Mouse (Mus musculus): ENCODE measurements at regions not wholly inside any gene's neighbourhood (a gene's known extent, or its start where the extent isn't known, plus 50 kb on each side); places are given as distances from the start of the nearest gene placed in this dataset.
A peak's percentile ranks its signal among the peaks of the same experiment; 100 is the strongest.

- DNase-seq (ENCODE audit: low spot score) = no peak
These were observed 489.8 kb downstream of the Ccdc50 start for GRCm38 (mm10) chr16:27878499-27878898.

- peak; percentile 5 for DNase-seq (ENCODE audit: low spot score)
These were observed 490.3 kb downstream of the Ccdc50 start for GRCm38 (mm10) chr16:27878950-27879349.

- DNase-seq (ENCODE audit: low spot score) = peak; percentile 20
These were observed 495.7 kb downstream of the Ccdc50 start for GRCm38 (mm10) chr16:27884363-27884762.

DNA sequence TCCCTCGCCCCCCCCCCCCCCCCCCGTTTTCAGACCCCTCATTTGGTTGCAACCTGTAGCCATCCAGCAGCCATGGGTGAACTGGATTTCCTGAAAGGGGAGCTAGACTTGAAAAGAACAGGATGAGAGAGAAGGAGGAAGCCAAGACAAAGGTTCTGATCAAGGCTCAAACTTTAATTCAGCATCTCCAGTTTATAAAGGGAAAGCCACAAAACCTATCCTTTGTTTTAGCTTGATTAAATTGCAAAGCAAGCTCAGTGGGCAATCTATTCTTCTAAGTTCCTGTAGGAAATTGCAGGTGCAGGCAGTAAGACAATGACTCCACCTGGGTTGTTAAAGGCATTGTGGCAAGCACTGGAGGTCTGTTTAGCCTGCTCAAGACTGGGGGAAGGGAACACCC is 517.4 kb downstream of the Ccdc50 start:
- DNase-seq (ENCODE audit: low spot score) = no peak

- no peak for DNase-seq (ENCODE audit: low spot score)
These were observed 526.8 kb downstream of the Ccdc50 start for GRCm38 (mm10) chr16:27915422-27915821.

DNA sequence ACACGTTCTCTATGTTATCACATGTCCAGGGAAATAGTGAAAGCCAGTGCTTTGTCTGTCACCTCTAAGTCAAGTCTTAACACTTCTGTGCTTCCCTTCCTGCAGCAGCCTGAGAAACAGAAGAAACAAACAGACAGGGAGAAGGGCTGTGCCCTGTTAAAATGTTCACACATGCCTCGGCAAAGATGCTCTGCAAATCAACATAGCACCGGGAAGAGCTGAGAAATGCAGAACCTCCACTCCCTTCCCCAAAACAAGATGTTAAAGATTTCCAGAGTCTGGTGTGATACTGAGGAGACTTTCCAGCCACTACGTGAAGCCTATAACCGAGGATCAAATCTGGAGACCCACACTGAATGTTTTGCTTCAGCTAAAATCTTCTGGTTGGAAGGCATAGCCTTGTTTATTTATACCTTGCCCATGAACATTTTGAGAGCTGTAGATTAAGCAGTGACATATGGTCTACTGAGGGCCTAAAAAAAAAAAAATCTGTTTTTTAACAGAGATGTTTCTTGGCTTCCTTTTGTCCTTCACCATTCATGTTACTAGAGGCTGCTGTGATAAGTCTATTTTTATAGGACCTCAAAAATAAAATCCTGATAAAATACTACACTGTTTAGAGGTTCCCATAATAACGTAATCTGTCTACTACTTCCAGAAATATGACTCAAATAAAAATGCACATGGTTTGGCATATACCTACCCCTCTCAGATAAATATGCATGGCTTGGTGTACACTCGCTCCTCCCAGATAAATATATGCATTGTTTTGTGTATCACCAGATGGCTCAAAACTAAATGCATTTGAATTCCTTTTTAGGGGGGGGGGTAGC is 537.1 kb downstream of the Ccdc50 start:
- DNase-seq (ENCODE audit: low spot score) = peak; percentile 6

GRCm38 (mm10) chr16:27926361-27926651 is 537.6 kb downstream of the Ccdc50 start:
- peak; percentile 53 for DNase-seq (ENCODE audit: low spot score)

- no peak for DNase-seq (ENCODE audit: low spot score)
These were observed 560.6 kb downstream of the Ccdc50 start for GRCm38 (mm10) chr16:27949291-27949690.

GRCm38 (mm10) chr16:27949811-27950210 is 561.1 kb downstream of the Ccdc50 start:
- DNase-seq (ENCODE audit: low spot score) = no peak

- DNase-seq (ENCODE audit: low spot score) = no peak
These were observed 574.1 kb downstream of the Ccdc50 start for GRCm38 (mm10) chr16:27962811-27963210.

GRCm38 (mm10) chr16:27978730-27979440 is 590.2 kb downstream of the Ccdc50 start:
- no peak for DNase-seq (ENCODE audit: low spot score)

- peak; percentile 9 for DNase-seq (ENCODE audit: low spot score)
These were observed 626.7 kb downstream of the Ccdc50 start for GRCm38 (mm10) chr16:28015276-28015897.

- peak; percentile 10 for DNase-seq (ENCODE audit: low spot score)
These were observed 629.6 kb downstream of the Ccdc50 start for GRCm38 (mm10) chr16:28018311-28018710.

DNA sequence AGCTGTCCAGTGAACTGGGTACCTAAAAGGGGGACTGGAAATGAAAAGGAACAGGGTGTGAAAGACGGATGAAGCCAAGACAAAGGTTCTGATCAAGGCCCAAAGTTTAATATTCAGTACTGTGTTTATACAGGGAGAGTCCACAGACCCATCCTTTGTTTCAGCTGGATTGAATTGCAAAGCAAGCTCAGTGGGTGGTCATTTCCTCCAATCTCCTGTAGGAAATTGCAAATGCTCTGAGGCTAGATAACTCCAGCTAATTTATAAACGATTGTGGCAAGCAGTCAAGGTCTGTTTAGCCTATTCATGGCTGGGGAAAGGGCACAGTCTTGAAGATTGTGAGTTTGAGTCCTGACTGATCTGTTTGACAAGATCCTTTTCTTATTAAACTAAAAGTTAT is 650.3 kb downstream of the Ccdc50 start:
- DNase-seq (ENCODE audit: low spot score) = peak; percentile 8

GRCm38 (mm10) chr16:28043046-28043445 is 654.4 kb downstream of the Ccdc50 start:
- DNase-seq (ENCODE audit: low spot score) = no peak

- DNase-seq (ENCODE audit: low spot score) = no peak
These were observed 676.2 kb downstream of the Ccdc50 start for GRCm38 (mm10) chr16:28064785-28065301.

DNA sequence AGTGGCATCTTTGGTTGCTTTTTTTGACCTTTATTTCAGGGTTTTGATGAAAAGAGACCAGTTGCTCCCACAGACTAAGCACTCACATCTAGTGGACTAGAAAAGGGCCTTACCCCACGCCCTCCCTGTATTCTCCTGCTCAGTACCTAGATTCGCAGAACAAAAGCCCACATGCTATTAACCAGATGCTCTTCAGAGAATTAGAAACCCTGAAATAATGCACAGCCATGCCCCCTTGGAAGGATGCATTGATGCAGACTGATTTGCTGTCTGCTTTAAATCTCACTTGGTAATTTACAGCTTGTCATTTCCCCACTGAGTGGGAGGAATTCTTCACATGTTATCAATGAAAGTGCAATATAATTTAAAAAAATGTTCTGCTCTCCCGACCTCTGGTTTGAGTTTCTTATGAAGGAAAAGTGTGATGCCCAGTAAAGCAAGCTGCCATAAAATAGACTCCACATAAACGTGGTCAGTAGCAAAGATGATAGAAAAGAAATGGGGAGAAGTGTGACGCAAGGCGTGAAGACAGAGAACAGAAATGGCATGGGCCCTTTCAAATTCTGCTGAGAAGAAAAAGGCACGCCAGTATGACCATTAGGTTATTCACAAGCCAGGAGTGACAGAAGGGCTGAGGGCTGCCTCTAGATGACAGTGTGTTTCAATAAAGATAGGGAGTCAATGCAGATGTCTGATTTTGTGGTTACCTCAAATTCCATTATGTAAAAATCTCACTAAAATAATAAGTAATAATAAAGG is 669.8 kb downstream of the Fgf12 start:
- DNase-seq (ENCODE audit: low spot score) = no peak

DNA sequence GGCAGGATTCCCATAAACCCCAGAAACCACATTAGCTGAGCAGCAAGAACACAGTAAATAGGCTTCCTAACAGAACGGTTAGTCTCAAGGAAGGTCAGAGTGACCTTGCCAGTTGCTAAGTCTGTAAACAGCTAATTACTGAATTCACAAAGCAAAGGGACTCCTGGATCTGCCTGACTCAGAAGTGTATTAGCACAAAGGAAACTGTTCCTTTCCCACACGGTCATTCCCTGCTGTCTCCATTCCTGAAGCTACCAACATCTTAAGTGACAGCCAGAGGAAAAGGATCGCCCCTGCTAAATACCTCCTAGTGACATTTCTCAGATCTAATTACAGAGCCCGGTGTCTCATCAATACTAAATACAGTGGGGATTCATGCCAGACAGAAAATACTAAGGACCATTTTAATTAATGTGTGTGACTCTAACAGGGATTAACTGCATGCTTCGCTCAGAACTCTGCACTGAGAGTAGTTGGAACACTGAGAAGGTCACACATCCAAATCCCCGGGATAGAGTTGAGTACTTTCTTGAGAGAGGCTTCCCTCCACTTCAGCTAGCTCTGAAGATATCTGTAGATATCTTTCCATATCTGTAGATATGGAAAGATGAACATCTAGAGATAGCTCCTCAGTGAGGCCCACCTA is 663.3 kb downstream of the Fgf12 start:
- DNase-seq (ENCODE audit: low spot score) = no peak

GRCm38 (mm10) chr16:28104255-28105076 is 648.4 kb downstream of the Fgf12 start:
- peak; percentile 65 for DNase-seq (ENCODE audit: low spot score)

DNA sequence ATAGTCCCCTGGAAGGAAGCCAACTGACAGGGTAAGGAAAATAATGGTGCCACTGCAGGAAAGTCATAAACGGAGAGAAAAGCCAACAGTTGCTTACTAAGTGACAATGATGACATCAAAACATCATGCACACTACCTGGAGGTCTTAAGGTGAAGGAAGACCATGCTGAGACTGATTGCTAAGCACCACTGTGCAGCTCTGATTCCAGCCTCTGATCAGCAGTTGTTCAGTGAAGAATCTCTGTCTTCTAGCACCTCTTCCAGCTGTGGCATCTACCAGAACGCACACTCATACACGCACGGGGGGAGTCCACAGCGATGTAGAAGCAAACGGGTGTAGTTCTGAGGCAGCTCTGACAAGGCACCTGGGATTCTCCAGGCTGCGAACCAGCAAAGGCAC is 647.8 kb downstream of the Fgf12 start:
- DNase-seq (ENCODE audit: low spot score) = peak; percentile 18

DNA sequence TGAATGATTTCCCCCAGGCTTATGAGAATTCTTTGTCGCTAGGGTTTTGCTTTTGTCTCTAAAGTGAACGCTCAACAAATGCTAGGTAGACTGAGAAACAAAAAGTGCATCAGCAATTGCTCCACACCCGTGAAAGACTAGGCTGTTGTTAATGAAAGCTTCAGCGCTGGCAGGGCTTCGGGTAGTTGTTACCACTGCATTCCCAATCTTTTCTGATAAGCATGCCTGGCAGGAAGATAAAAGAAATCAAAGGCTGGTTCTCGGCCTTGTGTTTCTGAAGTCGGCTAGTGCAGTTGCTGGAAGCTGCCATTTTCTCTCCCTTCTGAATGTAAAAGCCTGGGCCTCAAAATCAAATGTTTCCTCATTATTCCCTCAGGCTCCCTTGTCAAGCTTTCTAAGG is 647.0 kb downstream of the Fgf12 start:
- DNase-seq (ENCODE audit: low spot score) = no peak
